14 mouse cellular contexts compared by ENCODE assay signal in the genomic region with DNA sequence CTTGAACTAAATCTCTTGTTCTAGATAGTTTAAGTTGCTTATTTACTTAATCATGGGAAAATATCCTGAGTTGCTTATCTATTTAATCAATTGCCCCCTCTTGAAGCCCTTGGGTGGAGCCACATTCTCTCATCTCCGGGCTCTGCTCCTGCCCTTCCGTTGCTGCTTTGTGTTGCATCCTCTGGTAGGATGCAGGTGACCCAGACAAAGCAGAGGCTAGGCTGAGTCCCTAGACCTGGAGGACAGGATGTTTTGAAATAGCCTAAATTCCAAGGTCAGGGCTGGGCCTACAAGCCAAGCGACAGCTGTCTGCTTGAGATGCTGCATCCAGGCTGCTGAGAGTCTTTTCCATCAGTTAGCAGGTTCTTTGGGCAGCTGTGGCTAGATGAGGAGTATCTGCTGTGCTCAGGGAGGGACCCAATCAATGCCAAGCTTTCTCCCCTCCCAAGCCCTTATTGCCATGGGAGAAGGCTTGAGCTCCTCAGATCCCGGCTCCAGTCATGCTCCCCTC. TPM values are rescaled to one million over a fixed set of nuclear protein-coding genes. Genes with fewer than 3 reads are reported as not detected.
DNase-seq lines count a peak whose midpoint lies in the region; ATAC-seq and TF ChIP-seq lines count a peak whose summit lies in the region.
"Had no signal": no experiment of that assay in that cellular context is flagged by ENCODE, and none has a peak within 500 bp of the region (broad histone marks: within the 10 kb centered on the region; RNA-seq: fewer than 3 reads in every experiment).

No protein-coding gene starts in this region.

- no peak for ATAC-seq in heart, embryonic 13.5 days (ENCODE audit: extremely low read depth, insufficient number of reproducible peaks, low FRiP score, low TSS enrichment)
- ATAC-seq in midbrain, embryonic 13.5 days, result no peak
- peak; percentile 14 for ATAC-seq in heart, postnatal 0 days (ENCODE audit: insufficient read depth, low read depth)
- no peak for ATAC-seq in stomach, embryonic 15.5 days (ENCODE audit: insufficient read depth, low FRiP score, low read depth)

- H3K4me2 ChIP-seq in heart, embryonic 13.5 days, result no peak overlapping the region
- H3K4me2 ChIP-seq in midbrain, embryonic 13.5 days (replicated peaks), result no peak overlapping the region
- H3K4me2 ChIP-seq in heart, postnatal 0 days (ENCODE audit: low read depth, low read length), result no peak overlapping the region
- no peak overlapping the region for H3K4me2 ChIP-seq in stomach, embryonic 15.5 days

- no peak for TF ChIP-seq CTCF in heart, postnatal 0 days (IDR thresholded peaks at IDR 0.05; ENCODE audit: low read depth)

- no peak overlapping the region for H3K4me3 ChIP-seq in heart, embryonic 13.5 days
- H3K4me3 ChIP-seq in midbrain, embryonic 10.5 days, result no peak overlapping the region
- H3K4me3 ChIP-seq in midbrain, embryonic 13.5 days (replicated peaks), result no peak overlapping the region
- H3K4me3 ChIP-seq in heart, postnatal 0 days (ENCODE audit: low read depth, low read length), result no peak overlapping the region
- no peak overlapping the region for H3K4me3 ChIP-seq in stomach, embryonic 15.5 days (replicated peaks)

- H3K27ac ChIP-seq in heart, embryonic 13.5 days (replicated peaks), result peak overlapping the region; percentile 34
- 0 out of 2 replicates have a peak overlapping the region, but pooled peaks have one; percentile 35 for H3K27ac ChIP-seq in midbrain, embryonic 10.5 days (replicated peaks)
- no peak overlapping the region for H3K27ac ChIP-seq in midbrain, embryonic 13.5 days
- H3K27ac ChIP-seq in heart, postnatal 0 days (ENCODE audit: low read depth), result peak overlapping the region; percentile 87
- H3K27ac ChIP-seq in stomach, embryonic 15.5 days, result peak overlapping the region; percentile 28; the same call in 1 of the 2 replicates

- no peaks in the 10 kb centered on the region for H3K9me3 ChIP-seq in heart, embryonic 13.5 days
- H3K9me3 ChIP-seq in midbrain, embryonic 10.5 days (replicated peaks), result no peaks in the 10 kb centered on the region
- no peaks in the 10 kb centered on the region for H3K9me3 ChIP-seq in midbrain, embryonic 13.5 days
- no peaks in the 10 kb centered on the region for H3K9me3 ChIP-seq in heart, postnatal 0 days (replicated peaks; ENCODE audit: control insufficient read depth, low read length)
- no peaks in the 10 kb centered on the region for H3K9me3 ChIP-seq in stomach, embryonic 15.5 days

- H3K4me1 ChIP-seq in heart, embryonic 13.5 days, result peaks cover 64% of the 10 kb centered on the region
- H3K4me1 ChIP-seq in midbrain, embryonic 10.5 days, result peaks cover 33% of the 10 kb centered on the region
- H3K4me1 ChIP-seq in midbrain, embryonic 13.5 days (replicated peaks), result peaks cover 32% of the 10 kb centered on the region
- peaks cover 16% of the 10 kb centered on the region for H3K4me1 ChIP-seq in heart, postnatal 0 days (ENCODE audit: control insufficient read depth, insufficient read depth)
- H3K4me1 ChIP-seq in stomach, embryonic 15.5 days, result peaks cover under 1% of the 10 kb centered on the region; the same call in 1 of the 2 replicates

- 67% methylated on average over 4 of the region's 4 CpGs for WGBS in heart, embryonic 13.5 days
- whole genome bisulfite sequencing in midbrain, embryonic 10.5 days, result 77% methylated on average over 4 of the region's 4 CpGs
- 81% methylated on average over 4 of the region's 4 CpGs for WGBS in midbrain, embryonic 13.5 days
- WGBS in heart, postnatal 0 days, result 65% methylated on average over 4 of the region's 4 CpGs
- WGBS in stomach, embryonic 15.5 days, result 65% methylated on average over 4 of the region's 4 CpGs

- no peak overlapping the region for H3K9ac ChIP-seq in heart, embryonic 13.5 days
- H3K9ac ChIP-seq in midbrain, embryonic 13.5 days (replicated peaks), result no peak overlapping the region
- 0 out of 2 replicates have a peak overlapping the region, but pooled peaks have one; percentile 1 for H3K9ac ChIP-seq in heart, postnatal 0 days (replicated peaks; ENCODE audit: low read depth, low read length)
- H3K9ac ChIP-seq in stomach, embryonic 15.5 days, result no peak overlapping the region

- peaks cover 39% of the 10 kb centered on the region for H3K36me3 ChIP-seq in heart, embryonic 13.5 days
- peaks cover 97% of the 10 kb centered on the region for H3K36me3 ChIP-seq in midbrain, embryonic 10.5 days
- H3K36me3 ChIP-seq in midbrain, embryonic 13.5 days, result peaks cover 91% of the 10 kb centered on the region
- H3K36me3 ChIP-seq in heart, postnatal 0 days (replicated peaks; ENCODE audit: control insufficient read depth, insufficient read depth, low read length), result peaks cover 5% of the 10 kb centered on the region; the same call in 1 of the 2 replicates
- H3K36me3 ChIP-seq in stomach, embryonic 15.5 days, result no peaks in the 10 kb centered on the region

- DNase-seq in heart, postnatal 25 days (ENCODE audit: low spot score), result no peak
- no peak for DNase-seq in midbrain, embryonic 10.5 days (ENCODE audit: low spot score)
- no peak for DNase-seq in heart, postnatal 0 days (ENCODE audit: low spot score)
- no peak for DNase-seq in urinary bladder, postnatal 10 days (ENCODE audit: low spot score)
- no peak for DNase-seq in left cerebral cortex, postnatal 25 days (ENCODE audit: low spot score in 2 of 2)
- DNase-seq: adrenal gland, adult 8-10 months; midbrain, embryonic 14.5 days had no signal

- no peaks in the 10 kb centered on the region for H3K27me3 ChIP-seq in heart, embryonic 13.5 days (replicated peaks)
- no peaks in the 10 kb centered on the region for H3K27me3 ChIP-seq in midbrain, embryonic 10.5 days (ENCODE audit: low read depth, poor library complexity, severe bottlenecking)
- no peaks in the 10 kb centered on the region for H3K27me3 ChIP-seq in midbrain, embryonic 13.5 days
- no peaks in the 10 kb centered on the region for H3K27me3 ChIP-seq in heart, postnatal 0 days (ENCODE audit: control insufficient read depth, insufficient read depth, low read length)
- no peaks in the 10 kb centered on the region for H3K27me3 ChIP-seq in stomach, embryonic 15.5 days (replicated peaks)

- intact Hi-C loops in heart, postnatal 25 days (cut with DNase I), result no loop called here
- intact Hi-C loops in left cerebral cortex, postnatal 25 days (cut with DNase I), result no loop called here

- TF ChIP-seq EP300 in heart, postnatal 0 days (IDR thresholded peaks at IDR 0.05; ENCODE audit: low read depth), result no peak

RNA-seq across cellular contexts. Expression of a gene that starts 9.0 kb away (rescaled TPM):
- polyA plus RNA-seq in heart, embryonic 13.5 days (2015; fragmentation: Nextera tagmentation; extraction: Ambion mirVana), result 9.3 and 9.8 TPM in 2 replicates
- 10 to 100 TPM; 19.4 to 21.0 TPM for total RNA-seq in heart, postnatal 25 days (2021)
- 17.5 and 22.3 TPM in 2 replicates for polyA plus RNA-seq in midbrain, embryonic 10.5 days (2016; fragmentation: Nextera tagmentation; extraction: Ambion mirVana)
- polyA plus RNA-seq in midbrain, embryonic 13.5 days (2015; fragmentation: Nextera tagmentation; extraction: Ambion mirVana), result 31.3 and 40.6 TPM in 2 replicates
- total RNA-seq in heart, postnatal 0 days (2014; rRNA removed; ENCODE audit: low replicate concordance), result 35.0 and 38.1 TPM in 2 replicates
- polyA plus RNA-seq in heart, postnatal 0 days (2015; fragmentation: Nextera tagmentation; extraction: Ambion mirVana), result 8.2 and 8.9 TPM in 2 replicates
- 8.7 and 9.7 TPM in 2 replicates for polyA plus RNA-seq in stomach, embryonic 15.5 days (2015; fragmentation: Nextera tagmentation; extraction: Ambion mirVana)
- 10 to 100 TPM; 37.1 to 41.6 TPM for total RNA-seq in left cerebral cortex, postnatal 25 days (2021)

RNA-seq across cellular contexts. Expression of a gene that starts 38.8 kb away (rescaled TPM):
- 9.6 TPM in 2 replicates for polyA plus RNA-seq in heart, embryonic 13.5 days (2015; fragmentation: Nextera tagmentation; extraction: Ambion mirVana)
- 1 to 10 TPM; 3.4 to 3.5 TPM for total RNA-seq in heart, postnatal 25 days (2021)
- 14.4 and 16.0 TPM in 2 replicates for polyA plus RNA-seq in midbrain, embryonic 10.5 days (2016; fragmentation: Nextera tagmentation; extraction: Ambion mirVana)
- polyA plus RNA-seq in midbrain, embryonic 13.5 days (2015; fragmentation: Nextera tagmentation; extraction: Ambion mirVana), result 10.3 and 10.9 TPM in 2 replicates
- 2.2 and 4.4 TPM in 2 replicates for total RNA-seq in heart, postnatal 0 days (2014; rRNA removed; ENCODE audit: low replicate concordance)
- 4.4 and 4.7 TPM in 2 replicates for polyA plus RNA-seq in heart, postnatal 0 days (2015; fragmentation: Nextera tagmentation; extraction: Ambion mirVana)
- 7.1 and 9.0 TPM in 2 replicates for polyA plus RNA-seq in stomach, embryonic 15.5 days (2015; fragmentation: Nextera tagmentation; extraction: Ambion mirVana)
- total RNA-seq in left cerebral cortex, postnatal 25 days (2021), result 10 to 100 TPM in 1 of 2 experiments, 1 to 10 TPM in 1; 8.9 to 12.4 TPM

RNA-seq across cellular contexts. Expression of a gene that starts 46.7 kb away (rescaled TPM):
- not detected in 2 replicates for polyA plus RNA-seq in heart, embryonic 13.5 days (2015; fragmentation: Nextera tagmentation; extraction: Ambion mirVana)
- total RNA-seq in heart, postnatal 25 days (2021), result not detected
- not detected in 2 replicates for polyA plus RNA-seq in midbrain, embryonic 10.5 days (2016; fragmentation: Nextera tagmentation; extraction: Ambion mirVana)
- not detected in 2 replicates for polyA plus RNA-seq in midbrain, embryonic 13.5 days (2015; fragmentation: Nextera tagmentation; extraction: Ambion mirVana)
- total RNA-seq in heart, postnatal 0 days (2014; rRNA removed; ENCODE audit: low replicate concordance), result not detected in 2 replicates
- not detected in 2 replicates for polyA plus RNA-seq in heart, postnatal 0 days (2015; fragmentation: Nextera tagmentation; extraction: Ambion mirVana)
- polyA plus RNA-seq in stomach, embryonic 15.5 days (2015; fragmentation: Nextera tagmentation; extraction: Ambion mirVana), result 0.08 TPM in 1 of 2 replicates, not detected in the other
- total RNA-seq in left cerebral cortex, postnatal 25 days (2021), result not detected
- total RNA-seq: adrenal gland, adult 8-10 months; common myeloid progenitor, adult 5-6 weeks; left cerebral cortex, adult 8-10 months; MEL had no signal
- polyA plus RNA-seq: kidney, embryonic 14.5 days; midbrain, embryonic 14.5 days had no signal
